Mouse (Mus musculus): ENCODE data around the gene Ptk6. TPM values are rescaled to one million over a fixed set of nuclear protein-coding genes. Genes with fewer than 3 reads are reported as not detected.

Ptk6 gene
- polyA plus RNA-seq, 1 experiment from 2014 or later: not detected

DNA sequence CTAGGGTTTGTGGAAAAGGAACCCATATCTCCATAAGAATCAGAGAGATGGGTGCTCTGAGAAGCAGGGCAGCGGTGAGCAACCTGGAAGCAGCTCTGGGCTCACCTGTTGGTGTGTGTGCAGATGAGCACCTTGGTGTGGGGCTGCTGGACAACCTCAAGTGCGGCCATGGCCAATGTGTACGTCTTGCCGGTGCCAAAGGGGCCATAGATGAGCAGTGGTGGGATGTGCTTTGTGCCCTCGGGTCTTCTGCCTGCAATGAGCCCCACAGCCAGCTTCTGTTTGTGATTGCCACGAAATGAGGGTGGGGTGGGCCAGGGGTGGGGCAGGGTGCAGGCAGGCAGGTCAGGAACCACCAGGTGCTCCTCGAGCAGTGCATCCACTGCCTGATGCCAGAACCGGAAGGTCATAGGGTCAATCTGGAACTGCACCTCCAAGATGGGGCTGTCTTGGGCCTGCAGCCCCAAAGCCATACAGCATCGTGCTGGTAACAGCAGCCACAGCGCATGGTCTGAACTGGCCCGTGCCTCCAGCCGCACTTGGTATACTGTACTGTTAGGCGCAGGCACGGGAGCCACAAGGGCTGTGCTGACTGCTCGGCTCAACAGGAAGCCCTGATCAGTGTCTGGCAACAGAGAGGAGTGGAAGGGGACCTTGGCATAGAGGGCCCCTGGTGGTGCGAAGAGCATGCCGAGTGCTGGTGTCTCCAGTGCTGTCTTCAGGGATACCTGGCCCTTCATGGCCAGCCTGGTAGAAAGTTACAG is 34.8 kb upstream of the Ptk6 start:
- Histone ChIP-seq H3K36me3 (no peaks in the 10 kb centered on the region), H3K9me3 (no peaks in the 10 kb centered on the region), H3K9ac (replicated peaks) (no peak overlapping the region), H3K27me3 (0 out of 2 replicates have a peak, but pooled peaks cover 3% of the 10 kb centered on the region), H3K4me2 (replicated peaks) (no peak overlapping the region), H3K4me3 (no peak overlapping the region), H3K4me1 (peaks cover 6% of the 10 kb centered on the region), H3K27ac (replicated peaks) (no peak overlapping the region)
- WGBS: 90% methylated on average over 17 of the region's 17 CpGs
- no peak for ATAC-seq (ENCODE audit: low FRiP score, low read depth)

DNA sequence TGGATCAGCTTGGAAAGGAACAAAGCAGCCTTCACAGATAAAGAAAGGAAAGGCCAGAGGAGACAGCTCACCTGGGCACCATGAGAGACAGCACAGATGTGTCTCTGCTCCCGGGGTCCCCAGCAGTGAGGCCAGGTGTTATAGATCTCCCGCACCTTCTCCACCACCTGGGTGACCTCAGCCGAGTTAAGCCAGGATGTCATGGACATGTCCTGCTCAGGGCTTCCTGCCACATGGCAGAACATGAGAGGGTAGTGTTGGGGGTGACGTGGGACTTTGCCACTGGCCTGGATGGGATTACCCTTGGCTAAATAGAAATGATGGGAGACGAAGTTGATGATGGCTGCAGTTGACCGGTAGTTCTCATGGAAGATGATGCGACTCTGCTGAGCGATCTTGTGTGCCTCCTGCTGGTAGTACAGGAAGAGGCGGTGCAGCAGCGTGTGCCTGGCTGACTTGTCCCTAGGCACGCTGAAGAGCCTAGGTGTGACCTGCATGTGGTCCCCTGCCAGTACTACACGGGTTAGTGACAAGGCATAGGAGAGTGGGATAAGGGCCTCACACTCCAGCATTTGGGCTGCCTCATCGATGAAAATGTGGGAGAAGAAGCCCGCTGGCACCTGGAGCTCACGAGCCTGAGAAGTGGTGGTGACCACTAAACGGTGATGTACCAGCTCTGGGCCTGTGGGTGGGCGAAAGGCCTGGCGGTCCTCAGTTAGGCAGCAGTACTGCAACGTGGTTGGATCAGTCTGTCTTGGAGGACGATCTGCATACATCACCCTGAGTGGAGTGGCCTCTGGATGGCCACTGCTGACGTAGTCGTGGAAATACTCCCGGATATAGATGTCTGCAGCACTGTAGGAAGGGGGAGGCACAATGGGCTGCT is 33.3 kb upstream of the Ptk6 start:
- no peak overlapping the region for H3K4me3 ChIP-seq
- no peaks in the 10 kb centered on the region for H3K27me3 ChIP-seq
- 0 out of 2 replicates have a peak overlapping the region, but pooled peaks have one; percentile 6 for H3K9ac ChIP-seq (replicated peaks)
- no peak overlapping the region for H3K4me2 ChIP-seq (replicated peaks)
- H3K9me3 ChIP-seq: no peaks in the 10 kb centered on the region
- no peaks in the 10 kb centered on the region for H3K4me1 ChIP-seq
- no peak for ATAC-seq (ENCODE audit: low FRiP score, low read depth)
- H3K36me3 ChIP-seq: no peaks in the 10 kb centered on the region
- no peak overlapping the region for H3K27ac ChIP-seq (replicated peaks)
- WGBS: 86% methylated on average over 23 of the region's 23 CpGs

DNA sequence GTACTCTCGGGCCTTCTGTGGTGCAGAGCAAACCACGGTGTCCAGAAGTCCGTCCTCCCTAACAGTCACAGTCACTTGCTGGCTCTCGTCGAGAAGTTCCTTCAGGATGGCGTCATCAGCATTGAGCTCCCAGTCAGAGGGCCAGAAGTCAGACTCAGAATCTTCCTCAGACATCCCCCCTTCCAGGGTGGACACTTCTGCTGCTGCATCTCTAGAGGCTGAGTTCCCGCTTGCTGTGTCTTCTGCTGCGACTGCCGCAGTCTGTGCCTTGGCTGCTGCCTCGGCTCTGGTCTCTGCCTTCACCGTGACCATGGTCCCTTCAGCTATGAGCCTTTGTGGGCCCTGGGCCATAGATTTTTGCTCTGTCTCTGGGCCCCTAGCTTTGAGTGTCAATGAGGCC is 32.1 kb upstream of the Ptk6 start:
- Histone ChIP-seq H3K4me2 (replicated peaks) (no peak overlapping the region), H3K9ac (replicated peaks) (no peak overlapping the region), H3K27ac (replicated peaks) (no peak overlapping the region), H3K4me3 (no peak overlapping the region), H3K36me3 (no peaks in the 10 kb centered on the region), H3K27me3 (no peaks in the 10 kb centered on the region; the same call in 1 of the 2 replicates), H3K9me3 (no peaks in the 10 kb centered on the region), H3K4me1 (no peaks in the 10 kb centered on the region)
- no peak for ATAC-seq (ENCODE audit: low FRiP score, low read depth)
- WGBS: 93% methylated on average over 11 of the region's 11 CpGs

DNA sequence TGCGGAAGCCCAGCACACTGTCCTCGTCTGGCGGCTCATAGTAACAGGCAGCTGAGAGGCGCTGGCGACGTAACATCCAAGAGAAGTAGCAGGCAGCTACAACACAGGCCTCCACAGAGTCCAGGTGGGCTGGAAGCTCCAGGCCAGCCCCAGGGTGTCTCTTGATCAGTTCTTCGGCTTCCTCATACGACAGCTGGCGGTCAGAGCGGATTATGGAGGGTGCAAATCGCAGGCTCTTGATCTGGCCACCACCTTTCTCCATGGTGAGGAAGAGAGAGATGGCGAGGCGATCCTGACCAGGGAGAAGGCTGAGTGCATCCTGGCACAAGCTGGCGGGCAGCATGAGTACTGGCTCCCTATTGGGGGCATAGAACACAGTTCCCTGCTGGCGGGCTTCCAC is 30.9 kb upstream of the Ptk6 start:
- 87% methylated on average over 15 of the region's 15 CpGs for whole genome bisulfite sequencing
- Histone ChIP-seq H3K27me3 (no peaks in the 10 kb centered on the region; the same call in 1 of the 2 replicates), H3K4me2 (replicated peaks) (no peak overlapping the region), H3K4me3 (no peak overlapping the region), H3K27ac (replicated peaks) (no peak overlapping the region), H3K36me3 (no peaks in the 10 kb centered on the region), H3K9me3 (no peaks in the 10 kb centered on the region), H3K4me1 (no peaks in the 10 kb centered on the region), H3K9ac (replicated peaks) (no peak overlapping the region)
- no peak for ATAC-seq (ENCODE audit: low FRiP score, low read depth)

DNA sequence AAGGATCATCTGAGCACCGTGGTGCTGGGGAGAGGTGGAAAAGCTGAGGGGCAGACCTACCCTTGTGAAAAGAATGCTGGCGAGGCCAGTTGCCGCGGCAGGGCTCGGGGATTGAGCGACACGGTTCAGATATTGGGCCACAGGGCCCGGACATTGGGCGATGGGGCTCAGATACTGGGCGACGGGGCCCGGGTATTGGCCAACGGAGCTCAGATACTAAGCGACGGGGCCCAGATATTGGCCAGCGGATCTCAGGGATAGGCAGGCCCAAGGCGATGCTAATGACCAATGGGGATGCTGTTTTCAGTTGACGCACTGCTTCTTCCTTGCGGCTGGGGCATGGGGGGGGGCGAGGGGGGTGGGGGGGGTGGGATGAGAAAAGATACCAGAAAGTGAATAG is 28.6 kb upstream of the Ptk6 start:
- no peak overlapping the region for H3K27ac ChIP-seq (replicated peaks)
- H3K9ac ChIP-seq (replicated peaks): no peak overlapping the region
- H3K36me3 ChIP-seq: no peaks in the 10 kb centered on the region
- no peak overlapping the region for H3K4me3 ChIP-seq
- 71% methylated on average over 20 of the region's 20 CpGs for WGBS
- no peaks in the 10 kb centered on the region for H3K9me3 ChIP-seq
- H3K4me1 ChIP-seq: no peaks in the 10 kb centered on the region
- H3K4me2 ChIP-seq (replicated peaks): peak overlapping the region; percentile 9; the same call in 1 of the 2 replicates
- no peak for ATAC-seq (ENCODE audit: low FRiP score, low read depth)
- no peaks in the 10 kb centered on the region; the same call in 1 of the 2 replicates for H3K27me3 ChIP-seq

DNA sequence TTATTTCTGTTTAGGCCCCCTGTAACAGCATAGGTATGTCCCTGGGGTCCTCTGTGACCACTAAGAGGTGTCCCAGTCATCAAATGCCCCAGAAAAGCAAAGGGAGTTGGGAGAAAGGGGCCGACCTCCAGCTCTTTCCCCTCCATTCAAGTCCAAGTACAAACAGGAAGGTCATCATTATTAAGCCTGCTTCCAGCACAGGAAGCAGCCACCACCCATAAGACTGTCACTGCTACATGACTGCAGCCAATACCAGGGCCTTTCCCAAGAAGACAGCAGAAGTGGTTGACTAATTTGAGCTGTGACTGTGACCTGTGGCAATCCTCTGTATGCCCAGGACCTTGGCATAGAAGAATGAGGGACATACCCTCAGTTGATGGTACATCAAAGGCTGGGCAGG is 25.7 kb upstream of the Ptk6 start:
- ATAC-seq (ENCODE audit: low FRiP score, low read depth): no peak
- no peak overlapping the region for H3K4me2 ChIP-seq (replicated peaks)
- no peaks in the 10 kb centered on the region for H3K9me3 ChIP-seq
- H3K9ac ChIP-seq (replicated peaks): no peak overlapping the region
- H3K4me1 ChIP-seq: no peaks in the 10 kb centered on the region
- H3K27ac ChIP-seq (replicated peaks): no peak overlapping the region
- no peak overlapping the region for H3K4me3 ChIP-seq
- no peaks in the 10 kb centered on the region; the same call in 1 of the 2 replicates for H3K27me3 ChIP-seq
- no peaks in the 10 kb centered on the region for H3K36me3 ChIP-seq
- WGBS: 71% methylated on average over 1 of the region's 1 CpGs

DNA sequence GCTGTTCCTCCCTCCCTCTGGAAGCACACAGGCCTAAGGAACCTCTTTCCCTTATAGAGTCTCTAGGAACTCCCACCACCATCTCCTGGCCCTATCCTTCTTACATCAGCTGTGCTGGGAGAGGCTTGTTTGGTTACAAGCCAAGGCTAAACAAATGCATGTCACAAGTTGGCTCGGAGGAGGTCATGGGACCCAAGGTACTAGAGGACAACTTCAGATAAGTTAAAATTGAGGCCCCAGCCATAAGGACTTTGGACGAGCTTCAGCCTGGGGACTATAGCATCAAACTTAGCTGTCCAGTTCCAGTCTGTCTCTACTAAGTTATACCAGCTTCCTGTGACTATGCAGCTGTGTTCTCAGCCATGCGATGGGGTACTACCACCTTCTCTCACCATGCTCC is 24.5 kb upstream of the Ptk6 start:
- 90% methylated on average over 3 of the region's 3 CpGs for WGBS
- Histone ChIP-seq H3K9me3 (no peaks in the 10 kb centered on the region), H3K4me2 (replicated peaks) (no peak overlapping the region), H3K27me3 (no peaks in the 10 kb centered on the region; the same call in 1 of the 2 replicates), H3K4me3 (no peak overlapping the region), H3K27ac (replicated peaks) (no peak overlapping the region), H3K36me3 (no peaks in the 10 kb centered on the region), H3K4me1 (no peaks in the 10 kb centered on the region), H3K9ac (replicated peaks) (no peak overlapping the region)
- no peak for ATAC-seq (ENCODE audit: low FRiP score, low read depth)

DNA sequence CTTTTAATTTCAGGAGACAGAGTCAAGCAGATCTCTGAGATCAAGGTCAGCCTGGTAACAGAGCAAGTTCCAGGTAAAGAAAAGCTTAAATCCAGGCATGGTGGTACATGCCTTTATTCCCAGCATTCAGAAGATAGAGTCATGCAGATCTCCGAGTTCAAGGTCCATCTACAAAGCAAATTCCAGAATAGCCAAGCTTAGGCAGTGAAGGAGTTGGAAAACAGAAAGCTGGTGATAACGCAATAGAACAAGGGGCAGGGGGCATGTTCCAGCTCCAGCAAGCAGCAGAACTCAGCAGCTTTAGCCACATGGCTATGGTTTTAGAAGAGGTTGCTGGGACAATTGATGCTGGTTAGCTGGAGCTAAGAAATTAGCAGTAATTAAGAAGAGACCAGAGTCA is 22.4 kb upstream of the Ptk6 start:
- no peak for ATAC-seq (ENCODE audit: low FRiP score, low read depth)
- no peak overlapping the region for H3K27ac ChIP-seq (replicated peaks)
- no peaks in the 10 kb centered on the region for H3K36me3 ChIP-seq
- H3K4me2 ChIP-seq (replicated peaks): no peak overlapping the region
- H3K9ac ChIP-seq (replicated peaks): no peak overlapping the region
- H3K4me3 ChIP-seq: no peak overlapping the region
- peaks cover 10% of the 10 kb centered on the region for H3K27me3 ChIP-seq
- peaks cover 4% of the 10 kb centered on the region for H3K4me1 ChIP-seq
- no peaks in the 10 kb centered on the region for H3K9me3 ChIP-seq
- 82% methylated on average over 2 of the region's 2 CpGs for whole genome bisulfite sequencing

DNA sequence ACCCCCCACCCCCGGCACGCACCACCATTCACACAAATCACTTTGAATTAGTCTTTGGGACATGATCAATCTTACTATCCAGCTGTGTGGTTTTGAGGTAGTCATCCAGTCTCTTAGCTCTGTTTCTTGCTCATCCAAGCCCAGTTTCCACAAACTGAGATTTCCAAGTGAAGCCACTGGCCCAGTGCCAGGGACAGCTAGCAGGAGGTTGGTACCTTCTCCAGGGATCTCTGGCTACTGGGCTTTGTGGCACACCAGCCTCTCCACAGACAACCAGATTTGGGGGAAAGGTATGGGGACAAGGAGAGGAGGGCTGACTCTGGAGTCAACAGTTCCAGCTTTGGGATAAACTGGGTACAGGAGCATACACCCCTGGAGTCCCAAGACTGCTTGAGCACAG is 17.8 kb upstream of the Ptk6 start:
- ATAC-seq (ENCODE audit: low FRiP score, low read depth): no peak
- Histone ChIP-seq H3K36me3 (no peaks in the 10 kb centered on the region), H3K27me3 (peaks cover 23% of the 10 kb centered on the region), H3K9me3 (no peaks in the 10 kb centered on the region), H3K9ac (replicated peaks) (no peak overlapping the region), H3K4me2 (replicated peaks) (peak overlapping the region; percentile 57), H3K27ac (replicated peaks) (no peak overlapping the region), H3K4me3 (peak overlapping the region; percentile 23; the same call in 1 of the 2 replicates), H3K4me1 (peaks cover 12% of the 10 kb centered on the region)
- 34% methylated on average over 2 of the region's 2 CpGs for WGBS

DNA sequence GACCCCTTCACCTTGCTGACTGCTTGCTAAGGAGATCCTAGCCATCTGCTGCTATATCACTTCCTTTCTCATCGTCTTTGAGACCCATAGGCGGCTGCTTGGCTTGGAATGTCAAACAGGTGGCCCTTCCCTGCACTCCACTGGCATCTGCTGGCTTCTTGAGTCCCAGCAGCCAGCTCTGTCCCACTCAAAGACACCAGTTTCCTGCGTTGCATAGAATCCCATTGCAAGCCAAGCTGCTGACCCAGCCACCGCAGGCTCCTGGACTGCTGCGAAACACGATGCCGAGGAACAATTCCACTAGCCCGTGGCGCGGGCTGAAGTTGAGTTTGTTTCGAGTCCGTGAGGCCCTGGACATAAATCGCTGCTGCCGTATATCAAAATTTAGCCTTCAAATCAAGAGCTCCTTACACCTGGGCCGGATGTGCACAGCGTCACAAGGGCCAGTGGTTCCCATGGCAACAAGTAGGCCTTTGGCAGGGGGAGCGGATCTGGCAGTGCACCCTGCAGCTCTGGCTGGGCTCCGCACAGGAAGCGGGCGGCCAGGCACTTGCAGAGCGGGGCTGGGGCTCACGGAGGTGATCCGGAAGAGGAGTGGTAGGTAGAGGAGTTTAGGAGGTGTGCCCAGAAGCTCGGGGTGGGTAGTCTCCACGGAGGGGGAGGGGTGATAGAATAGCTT is 17.1 kb upstream of the Ptk6 start, which contains the start of gene Fndc11:
Gene Fndc11, plus strand, starts transcription at position 476 of the 679 bp plus-strand sequence.
- H3K4me2 ChIP-seq (replicated peaks): peak within 1 kb of the TSS; percentile 57
- H3K9me3 ChIP-seq: no peaks in the 10 kb centered on the region
- 5% methylated on average over 25 of the region's 25 CpGs for WGBS
- H3K4me1 ChIP-seq: peaks cover 12% of the 10 kb centered on the region
- H3K27me3 ChIP-seq: peaks cover 23% of the 10 kb centered on the region
- peak within 1 kb of the TSS; percentile 8; the same call in 1 of the 2 replicates for H3K9ac ChIP-seq (replicated peaks)
- no peaks in the 10 kb centered on the region for H3K36me3 ChIP-seq
- ATAC-seq (ENCODE audit: low FRiP score, low read depth): peak; percentile 66; the same call in 1 of the 2 replicates
- H3K27ac ChIP-seq (replicated peaks): no peak within 1 kb of the TSS
- peak within 1 kb of the TSS; percentile 23 for H3K4me3 ChIP-seq

DNA sequence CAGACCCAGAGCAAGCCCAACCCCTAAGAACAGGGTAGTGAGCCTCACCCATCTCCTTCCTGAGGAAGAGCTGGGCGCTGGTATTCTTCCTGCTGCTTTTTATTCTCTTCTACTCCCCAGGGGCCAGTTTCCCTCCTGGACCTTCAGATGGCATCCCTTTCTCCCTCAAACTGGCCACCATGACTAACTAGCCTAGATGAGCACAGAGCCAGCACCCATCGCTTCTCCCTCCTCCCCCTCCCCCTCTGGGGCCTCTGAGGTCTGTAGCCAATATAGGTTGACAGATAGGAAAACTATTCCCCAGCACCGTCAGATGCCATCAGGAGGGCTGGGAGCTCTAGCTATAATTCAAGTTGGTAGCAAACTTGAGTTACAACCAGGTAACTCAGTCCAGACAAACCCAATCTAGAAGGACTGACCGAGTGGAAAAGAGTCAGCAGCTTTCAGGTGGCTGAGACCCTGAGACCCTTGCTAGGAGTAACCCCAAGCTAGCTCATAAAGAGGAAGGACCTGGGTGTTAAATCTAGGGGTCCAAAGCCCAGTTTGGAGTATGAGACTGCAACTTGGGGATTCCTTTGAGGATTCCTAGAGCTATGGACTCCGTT is 16.4 kb upstream of the Ptk6 start:
- Histone ChIP-seq H3K9me3 (no peaks in the 10 kb centered on the region), H3K27ac (replicated peaks) (no peak overlapping the region), H3K27me3 (peaks cover 29% of the 10 kb centered on the region), H3K4me2 (replicated peaks) (peak overlapping the region; percentile 57; the same call in 1 of the 2 replicates), H3K9ac (replicated peaks) (no peak overlapping the region), H3K4me3 (no peak overlapping the region), H3K36me3 (no peaks in the 10 kb centered on the region), H3K4me1 (peaks cover 12% of the 10 kb centered on the region)
- no peak for ATAC-seq (ENCODE audit: low FRiP score, low read depth)
- WGBS: 56% methylated on average over 5 of the region's 5 CpGs

All from midbrain, embryonic 12.5 days (tissue).